Mouse (Mus musculus) hindbrain, embryonic 11.5 days (tissue): ENCODE results near the gene Orc6. TPM values are rescaled to one million over a fixed set of nuclear protein-coding genes. Genes with fewer than 3 reads are reported as not detected.

ENCODE experiments used
- ATAC-seq: fragments of 200-750 bp; cut with Nextera tagmentation; 2 replicates; pipeline ENCODE4 v1.8.0; 2017; ENCODE audit warnings: mild to moderate bottlenecking, moderate TSS enrichment, moderate library complexity; ENCODE audit not compliant: low FRiP score
- DNase-seq: peaks from one replicate; pipeline ENCODE4 v3.0.0-alpha.2; 2015; ENCODE audit warnings: low spot score
- H3K27ac ChIP-seq: fragments of 300-500 bp; sonication (generic); 2 replicates; pipeline ENCODE4 v1.5.1; 2014; ENCODE audit warnings: mild to moderate bottlenecking, low read depth, low read length
- H3K27me3 ChIP-seq: fragments of 300-500 bp; sonication (generic); 2 replicates; pipeline ENCODE4 v1.6.1; 2014; ENCODE audit warnings: mild to moderate bottlenecking, low read length, moderate library complexity, mixed read lengths; ENCODE audit not compliant: control insufficient read depth, insufficient read depth
- H3K36me3 ChIP-seq: fragments of 300-500 bp; sonication (generic); 2 replicates; pipeline ENCODE4 v1.6.1; 2014; ENCODE audit warnings: mild to moderate bottlenecking, low read length, moderate library complexity, mixed read lengths; ENCODE audit not compliant: control insufficient read depth, insufficient read depth
- H3K4me1 ChIP-seq: fragments of 300-500 bp; sonication (generic); replicated peaks from 2 replicates; pipeline ENCODE4 v1.6.1; 2014; ENCODE audit warnings: low read length, mixed read lengths; ENCODE audit not compliant: control insufficient read depth, insufficient read depth
- H3K4me2 ChIP-seq: fragments of 300-500 bp; sonication (generic); replicated peaks from 2 replicates; pipeline ENCODE4 v1.6.1; 2014; ENCODE audit warnings: mild to moderate bottlenecking, low read depth, low read length
- H3K4me3 ChIP-seq: fragments of 300-500 bp; sonication (generic); 2 replicates; pipeline ENCODE4 v1.5.1; 2014; ENCODE audit warnings: low read depth, low read length
- H3K9ac ChIP-seq: fragments of 300-500 bp; sonication (generic); 2 replicates; pipeline ENCODE4 v1.6.1; 2014; ENCODE audit warnings: low read depth, low read length
- H3K9me3 ChIP-seq: fragments of 300-500 bp; sonication (generic); 2 replicates; pipeline ENCODE4 v1.6.1; 2016; ENCODE audit warnings: low read length; ENCODE audit not compliant: control insufficient read depth
- WGBS: fragments of 180-500 bp; shearing (Covaris S2); extraction: QIAGEN DNeasy Blood & Tissue Kit; methylation state at CpG from one replicate; pipeline ENCODE4 v1.1.7; 2014; 5-methylcytosine and 5-hydroxymethylcytosine counted together
- polyA plus RNA-seq: library from polyadenylated mRNA; unstranded; fragments of >200 nt; fragmentation: Nextera tagmentation; extraction: Ambion mirVana; gene quantifications from 2 replicates; pipeline ENCODE4 v1.2.1, GENCODE M21; 2014

The Orc6 gene
- polyA plus RNA-seq, 1 experiment from 2014 or later: 127 TPM

GRCm38 (mm10) chr8:85339871-85340573 lies 40.6 kb downstream of the Orc6 start:
- ATAC-seq (no peak), DNase-seq (no peak)
- Histone ChIP-seq H3K4me3 (no peak overlapping the region), H3K36me3 (no peaks in the 10 kb centered on the region), H3K9me3 (no peaks in the 10 kb centered on the region), H3K9ac (no peak overlapping the region), H3K4me2 (no peak overlapping the region), H3K27me3 (no peaks in the 10 kb centered on the region), H3K27ac (no peak overlapping the region), H3K4me1 (no peaks in the 10 kb centered on the region)
- WGBS: 73% methylated on average over 5 of the region's 5 CpGs

GRCm38 (mm10) chr8:85353287-85353686 lies 53.9 kb downstream of the Orc6 start:
- no peak overlapping the region for H3K9ac ChIP-seq
- no peaks in the 10 kb centered on the region for H3K9me3 ChIP-seq
- WGBS: 74% methylated on average over 4 of the region's 4 CpGs
- H3K4me3 ChIP-seq: no peak overlapping the region
- H3K27ac ChIP-seq: no peak overlapping the region
- no peaks in the 10 kb centered on the region for H3K4me1 ChIP-seq
- DNase-seq (no peak), ATAC-seq (no peak)
- H3K4me2 ChIP-seq: no peak overlapping the region
- H3K36me3 ChIP-seq: no peaks in the 10 kb centered on the region
- H3K27me3 ChIP-seq: no peaks in the 10 kb centered on the region

Other genes starting within 250 kb of the Orc6 start
- 27.2 and 27.4 TPM in 2 replicates for gene Fbxw9, start 239.6 kb upstream of the Orc6 start, polyA plus RNA-seq
- not detected in 2 replicates for gene Gm5741, start 231.7 kb upstream of the Orc6 start, polyA plus RNA-seq
- gene Dhps, start 227.9 kb upstream of the Orc6 start, polyA plus RNA-seq: 66.4 and 67.8 TPM in 2 replicates
- 116 and 123 TPM in 2 replicates for gene Wdr83os, start 218.9 kb upstream of the Orc6 start, polyA plus RNA-seq
- 52.6 and 55.9 TPM in 2 replicates for gene Wdr83, start 218.3 kb upstream of the Orc6 start, polyA plus RNA-seq
- gene Man2b1, start 216.4 kb upstream of the Orc6 start, polyA plus RNA-seq: 16.7 and 16.9 TPM in 2 replicates
- 1.0 and 1.2 TPM in 2 replicates for gene Zfp791, start 176.5 kb upstream of the Orc6 start, polyA plus RNA-seq
- not detected in 2 replicates for gene Cks1brt, start 147.7 kb upstream of the Orc6 start, polyA plus RNA-seq
- not detected in 2 replicates for gene Olfr371, start 73.6 kb upstream of the Orc6 start, polyA plus RNA-seq
- 174 and 194 TPM in 2 replicates for gene Vps35, start 170 bp downstream of the Orc6 start, polyA plus RNA-seq
- 1.2 and 2.1 TPM in 2 replicates for gene Mylk3, start 86.7 kb downstream of the Orc6 start, polyA plus RNA-seq
- 48.3 and 50.2 TPM in 2 replicates for gene 4921524J17Rik, start 133.2 kb downstream of the Orc6 start, polyA plus RNA-seq
- 35.4 and 37.1 TPM in 2 replicates for gene Gpt2, start 192.9 kb downstream of the Orc6 start, polyA plus RNA-seq